Mouse (Mus musculus) heart, embryonic 14.5 days (tissue): ENCODE measurements around the gene Susd3. TPM values are rescaled to one million over a fixed set of nuclear protein-coding genes. Genes with fewer than 3 reads are reported as not detected.
A peak's percentile ranks its signal among the peaks of the same experiment; 100 is the strongest.

Experiments
- ATAC-seq: fragments of 200-750 bp; cut with Nextera tagmentation; 2 replicates; pipeline ENCODE4 v1.8.0; 2017; ENCODE audit warnings: low read depth, moderate TSS enrichment; ENCODE audit not compliant: insufficient number of reproducible peaks, insufficient read depth, low FRiP score
- H3K27ac ChIP-seq, 2 experiments: fragments of 200-500 bp in 1 of 2; fragments of 300-500 bp in 1 of 2; sonication (generic) in 1 of 2; replicated peaks in 1 of 2; 2 replicates each; pipeline ENCODE4 v1.5.1; 2012 to 2014; ENCODE audit warnings: low read depth in 2 of 2, low read length in 2 of 2, control low read depth in 1 of 2, mild to moderate bottlenecking in 1 of 2, mixed read lengths in 1 of 2; ENCODE audit not compliant: control insufficient read depth in 1 of 2, insufficient read depth in 1 of 2
- H3K27me3 ChIP-seq: fragments of 300-500 bp; sonication (generic); 2 replicates; pipeline ENCODE4 v1.6.1; 2014; ENCODE audit warnings: mild to moderate bottlenecking, low read length, control low read depth; ENCODE audit not compliant: control insufficient read depth, insufficient read depth
- H3K36me3 ChIP-seq: fragments of 300-500 bp; sonication (generic); 2 replicates; pipeline ENCODE4 v1.6.1; 2014; ENCODE audit warnings: mild to moderate bottlenecking, control low read depth, low read length, mixed read lengths; ENCODE audit not compliant: control insufficient read depth, insufficient read depth
- H3K4me1 ChIP-seq, 2 experiments: fragments of 200-500 bp in 1 of 2; fragments of 300-500 bp in 1 of 2; sonication (generic) in 1 of 2; 2 replicates each; pipeline ENCODE4 v1.6.1; 2012 to 2014; ENCODE audit warnings: low read length in 2 of 2, control low read depth in 1 of 2, mixed read lengths in 1 of 2; ENCODE audit not compliant: control insufficient read depth in 2 of 2, insufficient read depth in 2 of 2
- H3K4me2 ChIP-seq: fragments of 300-500 bp; sonication (generic); 2 replicates; pipeline ENCODE4 v1.6.1; 2014; ENCODE audit warnings: mild to moderate bottlenecking, low read length
- H3K4me3 ChIP-seq, 2 experiments: fragments of 200-500 bp in 1 of 2; fragments of 300-500 bp in 1 of 2; sonication (generic) in 1 of 2; 2 replicates each; pipeline ENCODE4 v1.5.1; 2012 to 2014; ENCODE audit warnings: low read length in 2 of 2, mild to moderate bottlenecking in 2 of 2, control low read depth in 1 of 2, low read depth in 1 of 2, moderate library complexity in 1 of 2; ENCODE audit not compliant: control insufficient read depth in 1 of 2, insufficient read depth in 1 of 2
- H3K9ac ChIP-seq: fragments of 300-500 bp; sonication (generic); 2 replicates; pipeline ENCODE4 v1.6.1; 2014; ENCODE audit warnings: mild to moderate bottlenecking, low read length
- H3K9me3 ChIP-seq: fragments of 300-500 bp; sonication (generic); 2 replicates; pipeline ENCODE4 v1.6.1; 2016; ENCODE audit warnings: low read length, control low read depth; ENCODE audit not compliant: control insufficient read depth
- WGBS: fragments of 180-500 bp; shearing (Covaris S2); extraction: QIAGEN DNeasy Blood & Tissue Kit; methylation state at CpG from one replicate; pipeline ENCODE4 v1.1.7; 2014; 5-methylcytosine and 5-hydroxymethylcytosine counted together
- polyA plus RNA-seq: library from polyadenylated mRNA; unstranded; fragments of >200 nt; fragmentation: Nextera tagmentation; extraction: Ambion mirVana; gene quantifications from 2 replicates; pipeline ENCODE4 v1.2.1, GENCODE M21; 2014

Susd3 gene
- polyA plus RNA-seq, 1 experiment from 2014 or later = 1.9 TPM

DNA sequence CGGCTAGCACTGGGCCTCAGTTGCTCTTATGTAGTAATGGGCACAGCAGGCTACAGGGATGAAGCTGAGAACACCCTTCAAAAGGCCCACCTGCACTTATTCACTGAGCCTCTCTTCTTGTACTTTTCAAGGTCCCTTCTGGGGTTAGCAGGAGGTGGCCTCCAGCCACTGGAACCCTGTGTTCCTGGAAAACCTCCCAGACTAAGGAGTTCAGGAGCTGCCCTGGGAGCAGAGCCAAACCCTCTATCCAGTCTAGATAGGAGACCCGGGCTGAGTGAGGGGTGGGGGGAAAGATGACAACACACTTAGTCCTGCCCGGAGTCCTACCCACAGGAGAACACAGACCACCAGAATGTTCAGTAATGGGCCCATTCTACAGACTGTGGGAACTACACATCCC lies 2.5 kb downstream of the Susd3 start:
- Histone ChIP-seq H3K9me3 (no peaks in the 10 kb centered on the region), H3K27ac (no peak overlapping the region), H3K4me3 (no peak overlapping the region), H3K4me1 (peaks cover 14 to 21% of the 10 kb centered on the region in 2 experiments), H3K36me3 (no peaks in the 10 kb centered on the region), H3K9ac (no peak overlapping the region), H3K27me3 (peaks cover 25% of the 10 kb centered on the region), H3K4me2 (no peak overlapping the region)
- ATAC-seq = no peak
- WGBS = 23% methylated on average over 3 of the region's 3 CpGs

GRCm38 (mm10) chr13:49245251-49245650 lies 3.3 kb downstream of the Susd3 start:
- peaks cover 14 to 21% of the 10 kb centered on the region in 2 experiments for H3K4me1 ChIP-seq
- H3K36me3 ChIP-seq = no peaks in the 10 kb centered on the region
- no peak overlapping the region for H3K27ac ChIP-seq
- H3K9me3 ChIP-seq = no peaks in the 10 kb centered on the region
- no peak overlapping the region for H3K9ac ChIP-seq
- H3K4me2 ChIP-seq = no peak overlapping the region
- no peak for ATAC-seq
- WGBS = 66% methylated on average over 4 of the region's 4 CpGs
- peaks cover 25% of the 10 kb centered on the region for H3K27me3 ChIP-seq
- no peak overlapping the region for H3K4me3 ChIP-seq

- no peak overlapping the region for H3K9ac ChIP-seq
- no peak overlapping the region for H3K4me3 ChIP-seq
- H3K36me3 ChIP-seq = no peaks in the 10 kb centered on the region
- H3K4me1 ChIP-seq = peaks cover 13 to 18% of the 10 kb centered on the region in 2 experiments
- H3K4me2 ChIP-seq = no peak overlapping the region
- WGBS = 96% methylated on average over 2 of the region's 2 CpGs
- peaks cover 24% of the 10 kb centered on the region for H3K27me3 ChIP-seq
- H3K27ac ChIP-seq = 0 out of 4 replicates have a peak overlapping the region, but pooled peaks of 1 of the 2 experiments have one; percentile 2
- no peaks in the 10 kb centered on the region for H3K9me3 ChIP-seq
- ATAC-seq = no peak
Measured at GRCm38 (mm10) chr13:49243492-49243891, 5.0 kb downstream of the Susd3 start.

DNA sequence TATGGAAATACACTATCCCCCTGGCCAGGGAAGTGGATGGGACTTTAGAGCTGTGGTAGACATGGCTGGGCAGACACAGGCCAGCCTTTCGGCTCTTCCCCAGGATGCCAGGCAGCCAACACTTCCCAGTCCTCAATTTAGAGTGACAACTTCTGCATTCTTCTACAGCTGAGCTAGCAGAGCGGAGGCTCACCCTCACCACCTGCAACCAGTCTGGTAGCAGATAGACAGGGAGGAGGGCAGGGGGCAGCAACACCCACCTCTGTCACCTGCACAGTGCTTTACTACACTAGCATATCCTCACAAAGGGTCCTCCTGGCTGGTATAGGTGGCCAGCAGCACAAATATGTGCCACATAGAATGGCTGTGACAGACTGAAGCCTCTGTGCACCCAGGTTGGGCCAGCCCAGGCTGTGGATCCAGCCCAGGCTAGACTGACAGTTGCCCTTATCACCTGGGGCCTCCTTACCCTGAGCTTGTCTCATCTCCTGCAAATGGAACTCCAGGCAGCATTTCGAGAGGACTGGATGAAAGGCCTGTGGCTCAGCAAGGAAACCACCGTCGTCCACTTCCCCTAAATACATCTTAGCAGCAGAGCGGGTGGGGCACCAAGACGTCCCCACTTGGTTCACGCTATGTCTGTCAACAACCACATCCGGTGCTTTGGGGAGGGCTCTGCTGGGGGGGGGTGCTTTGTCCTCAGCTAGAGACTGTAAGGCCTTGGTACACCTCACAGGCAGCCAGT lies 6.0 kb downstream of the Susd3 start:
- ATAC-seq = no peak
- no peak overlapping the region for H3K9ac ChIP-seq
- H3K36me3 ChIP-seq = no peaks in the 10 kb centered on the region
- no peaks in the 10 kb centered on the region for H3K9me3 ChIP-seq
- WGBS = 44% methylated on average over 9 of the region's 9 CpGs
- H3K4me3 ChIP-seq = no peak overlapping the region
- H3K4me2 ChIP-seq = no peak overlapping the region
- H3K4me1 ChIP-seq = peaks cover 8 to 14% of the 10 kb centered on the region in 2 experiments
- H3K27me3 ChIP-seq = peaks cover 14% of the 10 kb centered on the region
- no peak overlapping the region for H3K27ac ChIP-seq

DNA sequence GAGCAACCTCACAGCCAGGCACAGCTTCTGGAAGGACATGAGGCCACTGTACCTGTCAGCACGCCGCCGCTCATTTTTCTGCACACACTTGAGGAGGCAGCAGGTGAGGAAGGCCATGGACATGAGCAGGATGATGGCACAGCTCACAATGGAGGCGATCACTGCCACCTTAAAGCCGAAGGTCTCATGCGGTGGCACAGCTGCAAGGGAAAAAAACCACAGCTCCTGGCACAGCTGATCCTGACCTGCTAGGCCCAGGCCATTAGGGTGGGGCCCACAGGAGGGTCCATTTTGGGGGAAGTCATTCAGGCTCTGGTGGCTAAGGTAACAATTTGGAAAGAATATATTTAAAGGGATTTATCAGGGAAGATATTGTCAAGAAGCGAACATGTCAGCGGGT lies 9.8 kb downstream of the Susd3 start:
- Histone ChIP-seq H3K4me3 (no peak overlapping the region), H3K9me3 (no peaks in the 10 kb centered on the region), H3K36me3 (no peaks in the 10 kb centered on the region), H3K4me2 (no peak overlapping the region), H3K27me3 (no peaks in the 10 kb centered on the region), H3K27ac (no peak overlapping the region), H3K9ac (no peak overlapping the region), H3K4me1 (peaks cover 0 to 5% of the 10 kb centered on the region in 2 experiments; a peak in 1 of 4 replicates)
- no peak for ATAC-seq
- WGBS = 90% methylated on average over 8 of the region's 8 CpGs

GRCm38 (mm10) chr13:49237617-49238016 lies 10.9 kb downstream of the Susd3 start:
- no peak for ATAC-seq
- H3K4me1 ChIP-seq = peaks cover 0 to 3% of the 10 kb centered on the region in 2 experiments; a peak in 1 of 4 replicates
- no peaks in the 10 kb centered on the region for H3K9me3 ChIP-seq
- no peak overlapping the region for H3K9ac ChIP-seq
- no peak overlapping the region for H3K4me3 ChIP-seq
- H3K4me2 ChIP-seq = no peak overlapping the region
- no peak overlapping the region for H3K27ac ChIP-seq
- no peaks in the 10 kb centered on the region for H3K36me3 ChIP-seq
- no peaks in the 10 kb centered on the region for H3K27me3 ChIP-seq
- 82% methylated on average over 8 of the region's 8 CpGs for WGBS

DNA sequence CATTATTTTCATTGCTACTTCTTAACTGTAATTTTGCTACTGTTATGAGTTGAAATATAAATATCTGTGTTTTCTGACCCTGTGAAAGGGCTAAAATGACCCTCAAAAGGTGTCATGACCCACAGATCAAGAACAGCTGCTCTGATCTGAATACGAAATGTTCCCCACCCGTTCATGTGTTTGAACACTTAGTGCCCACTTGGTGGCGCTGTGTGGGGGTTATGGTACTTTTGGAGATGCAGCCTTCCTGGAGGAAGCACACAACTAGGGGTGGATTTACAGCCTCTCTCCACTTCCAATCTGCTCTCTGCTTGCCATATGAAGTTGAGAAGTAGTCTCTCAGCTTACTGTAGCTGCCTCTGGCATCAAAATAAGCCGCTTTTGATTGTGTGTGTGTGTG lies 13.8 kb downstream of the Susd3 start:
- no peak for ATAC-seq
- no peak overlapping the region for H3K4me2 ChIP-seq
- no peak overlapping the region for H3K4me3 ChIP-seq

More for the DNA sequence above, 13.8 kb downstream of the Susd3 start:
- Histone ChIP-seq H3K9ac (no peak overlapping the region), H3K27me3 (no peaks in the 10 kb centered on the region), H3K9me3 (no peaks in the 10 kb centered on the region), H3K27ac (no peak overlapping the region), H3K4me1 (no peaks in the 10 kb centered on the region), H3K36me3 (no peaks in the 10 kb centered on the region)
- 91% methylated on average over 4 of the region's 4 CpGs for WGBS
